Mouse (Mus musculus) cerebellum, adult 2 months (tissue): ENCODE measurements at regions not wholly inside any gene's neighbourhood (a gene's known extent, or its start where the extent isn't known, plus 50 kb on each side); places are given as distances from the start of the nearest gene placed in this dataset.

ENCODE experiments used
- DNase-seq, 2 experiments: peaks; one replicate each; pipeline ENCODE4 v3.0.0; 2021
- H3K27ac ChIP-seq: fragments of 200-500 bp; 2 replicates; pipeline ENCODE4 v1.5.1; 2012; ENCODE audit warnings: low read length, control low read depth, inconsistent platforms; ENCODE audit not compliant: insufficient read depth
- H3K27me3 ChIP-seq: fragments of 200-500 bp; 2 replicates; pipeline ENCODE4 v1.6.1; 2012; ENCODE audit warnings: inconsistent platforms, mild to moderate bottlenecking, low read length, moderate library complexity; ENCODE audit not compliant: control insufficient read depth, insufficient read depth
- H3K4me1 ChIP-seq: fragments of 200-500 bp; 2 replicates; pipeline ENCODE4 v1.6.1; 2011; ENCODE audit warnings: low read length; ENCODE audit not compliant: control insufficient read depth, insufficient read depth
- H3K4me3 ChIP-seq: fragments of 200-500 bp; replicated peaks from 2 replicates; pipeline ENCODE3; 2011; ENCODE audit warnings: mild to moderate bottlenecking, low read depth, low read length, control low read depth; ENCODE audit not compliant: insufficient read depth
- CTCF ChIP-seq: fragments of 200-500 bp; IDR thresholded peaks from 2 replicates; pipeline ENCODE4 v1.5.1; 2011; ENCODE audit warnings: low read depth, mild to moderate bottlenecking, control low read depth, low read length, moderate library complexity, borderline replicate concordance; ENCODE audit not compliant: insufficient read depth
- POLR2A ChIP-seq: fragments of 200-500 bp; IDR thresholded peaks from 2 replicates; pipeline ENCODE4 v1.6.1; 2011; ENCODE audit warnings: low read length, control low read depth, borderline replicate concordance; ENCODE audit not compliant: insufficient read depth
- WGBS: fragments of 180-500 bp; shearing (Covaris S2); methylation state at CpG from one replicate; pipeline ENCODE4 v1.1.7; 2018; 5-methylcytosine and 5-hydroxymethylcytosine counted together

DNA sequence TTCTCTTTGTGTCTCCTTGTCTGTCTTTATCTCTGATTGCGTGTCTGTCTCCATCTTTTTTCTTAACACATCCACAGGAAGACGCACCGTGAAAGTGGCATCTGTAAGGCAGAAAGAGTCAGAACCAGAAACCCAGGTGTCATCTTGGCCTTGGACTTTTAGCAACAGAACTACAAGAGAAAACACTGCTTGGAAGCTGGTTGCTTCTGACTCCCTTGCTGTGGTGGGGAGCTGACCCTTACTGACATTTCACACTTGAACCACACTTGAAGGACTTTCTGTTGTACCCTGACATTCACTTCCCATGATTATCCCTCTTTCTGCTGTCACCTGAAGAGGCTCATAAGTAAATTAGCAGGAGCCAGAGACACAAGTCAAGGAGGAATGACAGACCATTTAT lies 180.6 kb downstream of the Irx2 start:
- H3K4me1 ChIP-seq: no peaks in the 10 kb centered on the region
- WGBS: 90% methylated on average over 3 of the region's 3 CpGs
- H3K27me3 ChIP-seq: no peaks in the 10 kb centered on the region
- TF ChIP-seq CTCF (no peak), POLR2A (no peak)
- H3K4me3 ChIP-seq: no peak overlapping the region
- DNase-seq: no peak
- no peak overlapping the region for H3K27ac ChIP-seq

DNA sequence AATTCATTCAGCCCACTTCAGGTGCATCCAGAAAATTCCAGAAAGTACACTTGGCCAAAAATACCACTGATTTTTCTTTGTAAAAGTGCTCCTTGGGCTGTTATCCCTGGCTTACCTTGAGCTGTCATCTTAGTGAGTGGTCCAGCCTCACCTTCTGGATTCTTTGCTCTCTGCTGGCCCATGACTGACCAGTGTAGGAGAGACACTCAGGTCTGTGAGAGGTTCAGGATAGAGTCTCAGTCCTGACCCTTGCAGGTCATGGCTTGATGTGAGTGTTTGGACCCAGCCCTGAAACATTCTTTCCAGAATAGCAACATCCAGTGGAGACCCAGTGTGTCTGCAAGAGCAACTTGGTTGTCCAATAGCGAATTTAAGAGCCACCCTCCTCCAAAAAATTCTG lies 182.0 kb downstream of the Irx2 start:
- H3K27ac ChIP-seq: no peak overlapping the region
- H3K4me3 ChIP-seq: no peak overlapping the region
- DNase-seq: no peak
- H3K27me3 ChIP-seq: no peaks in the 10 kb centered on the region; the same call in 1 of the 2 replicates
- TF ChIP-seq CTCF (no peak), POLR2A (no peak)
- 86% methylated on average over 1 of the region's 1 CpGs for WGBS
- no peaks in the 10 kb centered on the region for H3K4me1 ChIP-seq

DNA sequence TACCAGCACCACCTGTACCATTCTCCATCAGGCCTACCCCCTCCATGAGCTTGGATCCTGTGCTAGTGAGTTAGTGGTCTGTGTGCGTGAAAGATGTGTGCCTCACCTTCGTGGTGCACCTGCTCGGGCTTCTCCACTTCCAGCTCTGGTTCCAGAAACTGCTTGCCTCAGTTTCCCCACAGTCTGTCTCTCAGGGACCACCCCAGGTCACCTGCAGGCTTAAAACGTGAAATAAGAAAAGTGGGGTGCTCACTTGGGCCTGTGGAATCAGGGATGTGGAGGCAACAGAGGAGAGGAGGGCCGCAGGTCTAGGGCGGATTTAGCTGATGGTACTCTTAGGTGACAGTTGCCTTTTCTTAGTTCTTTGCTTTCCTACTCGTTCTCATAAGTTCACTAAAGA lies 186.0 kb downstream of the Irx2 start:
- H3K4me1 ChIP-seq: 0 out of 2 replicates have a peak, but pooled peaks cover 3% of the 10 kb centered on the region
- H3K4me3 ChIP-seq: no peak overlapping the region
- no peak overlapping the region for H3K27ac ChIP-seq
- no peak for TF ChIP-seq CTCF
- no peak for TF ChIP-seq POLR2A
- no peak for DNase-seq
- no peaks in the 10 kb centered on the region; the same call in 1 of the 2 replicates for H3K27me3 ChIP-seq
- WGBS: 60% methylated on average over 7 of the region's 7 CpGs

DNA sequence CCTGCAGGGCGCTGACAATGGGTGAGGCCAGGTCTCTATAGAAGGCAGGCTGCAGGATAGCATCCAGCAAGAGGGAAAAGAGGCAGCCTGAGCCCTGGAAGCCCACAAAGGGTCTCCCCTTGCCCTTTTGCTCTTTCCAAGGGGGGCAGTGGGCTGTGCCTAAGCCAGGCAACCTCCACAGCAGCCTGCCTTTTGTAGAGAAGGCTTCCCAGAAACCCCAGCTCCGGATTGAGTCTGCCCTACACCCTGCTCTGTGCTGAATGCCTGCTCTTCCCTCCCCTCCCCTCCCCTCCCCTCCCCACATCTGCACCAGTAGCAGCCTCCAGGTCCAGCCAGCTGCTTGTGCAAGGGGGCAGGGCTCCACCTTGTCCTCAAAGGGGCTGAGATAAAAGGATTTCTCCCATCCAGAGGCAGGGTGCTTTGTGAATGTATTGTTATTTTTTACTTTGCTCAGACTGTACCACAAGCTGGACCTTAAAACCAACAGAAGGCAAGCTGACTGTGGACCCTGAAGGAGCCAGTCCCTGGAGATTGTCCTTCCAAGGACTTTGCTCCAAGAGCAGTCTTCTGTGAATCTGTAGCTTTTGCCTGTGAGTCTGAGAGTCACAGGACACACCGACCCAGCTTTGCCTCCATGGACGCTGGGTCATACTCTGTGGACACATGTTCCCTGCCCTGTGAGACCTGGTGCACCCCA lies 186.8 kb downstream of the Irx2 start:
- DNase-seq: no peak
- TF ChIP-seq POLR2A: no peak
- TF ChIP-seq CTCF: no peak
- Histone ChIP-seq H3K27me3 (no peaks in the 10 kb centered on the region; the same call in 1 of the 2 replicates), H3K4me1 (0 out of 2 replicates have a peak, but pooled peaks cover 3% of the 10 kb centered on the region), H3K27ac (no peak overlapping the region), H3K4me3 (no peak overlapping the region)
- 31% methylated on average over 4 of the region's 4 CpGs for WGBS

DNA sequence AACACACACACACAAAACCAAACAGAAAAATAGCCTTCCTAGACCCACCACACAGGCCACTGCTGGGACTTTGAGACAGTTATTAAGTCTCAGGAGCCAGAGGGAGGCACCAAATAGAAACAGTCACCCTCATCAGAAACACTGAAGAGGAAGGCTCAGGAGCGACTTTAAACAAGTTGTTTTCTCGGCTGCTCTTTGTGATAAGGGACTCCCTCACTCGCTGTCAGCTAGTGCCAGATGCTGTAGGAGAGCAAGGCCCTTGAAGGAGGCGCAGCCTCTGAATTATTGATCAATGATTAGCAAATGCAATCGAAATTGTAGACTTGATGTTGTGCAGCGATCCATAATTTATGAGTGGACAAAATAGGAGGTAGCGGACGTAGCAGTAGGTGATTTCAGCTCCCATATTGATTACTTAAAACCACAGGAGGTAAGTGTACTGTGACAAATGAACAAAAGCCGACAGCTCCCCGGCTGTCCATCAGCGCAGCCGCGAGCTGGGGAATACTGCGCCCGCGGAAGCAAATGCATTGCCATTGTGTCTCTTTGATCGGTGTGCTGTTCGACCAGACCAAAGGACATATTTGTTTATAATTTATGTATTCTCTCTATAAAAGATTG lies 187.4 kb downstream of the Irx2 start:
- no peak for DNase-seq
- Histone ChIP-seq H3K27me3 (no peaks in the 10 kb centered on the region; the same call in 1 of the 2 replicates), H3K27ac (no peak overlapping the region), H3K4me1 (0 out of 2 replicates have a peak, but pooled peaks cover 3% of the 10 kb centered on the region), H3K4me3 (no peak overlapping the region)
- TF ChIP-seq POLR2A (no peak), CTCF (no peak)
- 18% methylated on average over 18 of the region's 18 CpGs for WGBS

DNA sequence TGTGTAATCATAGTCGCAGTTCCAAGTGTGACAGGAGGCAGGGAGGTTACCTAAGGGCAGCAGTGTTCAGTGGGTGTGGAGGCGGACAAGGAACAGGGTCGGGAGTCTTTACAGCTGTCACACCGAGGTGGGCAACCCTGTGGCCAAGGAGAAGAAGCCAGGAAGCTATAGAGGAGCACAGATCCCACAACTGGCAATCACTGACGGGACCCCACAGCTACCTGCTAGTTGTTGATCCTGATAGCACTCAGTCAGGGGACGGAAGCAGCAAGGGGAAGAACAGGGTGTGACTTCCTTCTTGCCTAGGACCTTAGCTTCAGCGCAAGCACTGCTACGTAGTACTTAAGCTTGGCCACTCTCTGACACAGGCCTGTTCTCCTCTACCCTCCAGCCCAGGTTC lies 188.2 kb downstream of the Irx2 start:
- H3K4me3 ChIP-seq: no peak overlapping the region
- H3K4me1 ChIP-seq: 0 out of 2 replicates have a peak, but pooled peaks cover 3% of the 10 kb centered on the region
- DNase-seq: no peak
- TF ChIP-seq POLR2A (no peak), CTCF (no peak)
- 48% methylated on average over 8 of the region's 8 CpGs for WGBS
- H3K27me3 ChIP-seq: no peaks in the 10 kb centered on the region; the same call in 1 of the 2 replicates
- no peak overlapping the region for H3K27ac ChIP-seq

DNA sequence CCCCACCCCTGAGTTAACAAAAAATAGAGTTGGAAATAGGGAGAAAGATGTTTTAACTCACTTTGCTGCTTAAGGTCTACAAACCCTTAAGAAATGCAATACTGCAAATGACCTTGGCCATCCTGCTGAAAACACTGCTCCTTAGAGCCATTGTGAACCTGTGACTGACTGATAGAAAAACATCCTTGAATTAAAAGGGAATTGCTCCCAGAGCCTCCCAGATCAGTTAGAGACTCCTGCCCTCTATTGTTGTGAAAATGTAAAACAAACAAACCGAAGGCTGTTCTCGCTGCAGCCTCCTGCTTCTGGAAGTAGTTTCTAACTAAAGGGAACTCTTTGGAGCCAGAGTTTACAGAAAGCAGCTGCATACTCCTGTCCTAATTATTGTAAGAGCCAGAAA lies 188.9 kb downstream of the Irx2 start:
- Histone ChIP-seq H3K4me3 (no peak overlapping the region), H3K4me1 (0 out of 2 replicates have a peak, but pooled peaks cover 3% of the 10 kb centered on the region), H3K27ac (no peak overlapping the region), H3K27me3 (no peaks in the 10 kb centered on the region; the same call in 1 of the 2 replicates)
- no peak for DNase-seq
- 87% methylated on average over 2 of the region's 2 CpGs for WGBS
- TF ChIP-seq CTCF: no peak
- no peak for TF ChIP-seq POLR2A

DNA sequence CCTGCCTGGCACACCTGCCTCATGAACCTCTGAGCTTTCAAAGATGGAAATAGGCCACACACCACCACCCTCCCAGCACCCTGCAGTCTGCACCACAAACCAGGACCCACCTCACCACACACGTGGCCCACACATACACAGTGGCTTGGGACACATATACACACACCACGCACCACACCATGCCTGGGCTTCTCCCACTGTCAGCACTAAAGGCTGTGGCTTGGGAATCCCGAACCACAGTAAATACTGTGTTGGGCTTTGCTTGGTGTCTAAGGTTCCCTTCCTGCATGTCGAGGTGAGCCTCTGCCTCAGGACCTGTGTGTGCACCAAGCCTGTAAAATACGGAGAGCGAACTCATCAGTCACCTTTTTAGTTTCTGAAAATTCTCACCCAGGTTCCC lies 189.3 kb downstream of the Irx2 start:
- DNase-seq: no peak
- 40% methylated on average over 6 of the region's 6 CpGs for WGBS
- Histone ChIP-seq H3K4me1 (0 out of 2 replicates have a peak, but pooled peaks cover 3% of the 10 kb centered on the region), H3K27me3 (no peaks in the 10 kb centered on the region; the same call in 1 of the 2 replicates), H3K4me3 (no peak overlapping the region), H3K27ac (no peak overlapping the region)
- no peak for TF ChIP-seq CTCF
